Mouse (Mus musculus) bone marrow, adult 2 months (tissue): ENCODE data around the gene Olfr652. TPM values are rescaled to one million over a fixed set of nuclear protein-coding genes. Genes with fewer than 3 reads are reported as not detected.

Experiments
- H3K27ac ChIP-seq: fragments of 200-500 bp; 2 replicates; pipeline ENCODE4 v1.5.1; 2012; ENCODE audit warnings: low read depth, mild to moderate bottlenecking, control low read depth, inconsistent platforms, low read length; ENCODE audit not compliant: control insufficient read depth, poor library complexity, insufficient read depth
- H3K4me1 ChIP-seq: fragments of 200-500 bp; 2 replicates; pipeline ENCODE4 v1.6.1; 2011; ENCODE audit warnings: low read length; ENCODE audit not compliant: control insufficient read depth, insufficient read depth
- H3K4me3 ChIP-seq: fragments of 200-500 bp; replicated peaks from 2 replicates; pipeline ENCODE3; 2011; ENCODE audit warnings: mild to moderate bottlenecking, low read depth, low read length, control low read depth; ENCODE audit not compliant: control insufficient read depth
- CTCF ChIP-seq: fragments of 200-500 bp; IDR thresholded peaks from 2 replicates; pipeline ENCODE4 v1.5.1; 2011; ENCODE audit warnings: low read length, control low read depth; ENCODE audit not compliant: control insufficient read depth, insufficient read depth
- POLR2A ChIP-seq: fragments of 200-500 bp; IDR thresholded peaks from 2 replicates; pipeline ENCODE4 v1.6.1; 2011; ENCODE audit warnings: low read depth, mild to moderate bottlenecking, control low read depth, low read length, borderline replicate concordance; ENCODE audit not compliant: control insufficient read depth
- WGBS: fragments of 180-500 bp; shearing (Covaris S2); methylation state at CpG from one replicate; pipeline ENCODE4 v1.1.7; 2018; 5-methylcytosine and 5-hydroxymethylcytosine counted together
- polyA plus RNA-seq: library from polyadenylated mRNA; stranded (reverse); fragments of >200 nt; gene quantifications from 2 replicates; pipeline ENCODE4 v1.2.4, GENCODE M21; 2011; ENCODE audit warnings: low replicate concordance; ENCODE audit not compliant: missing spikeins, insufficient read depth, insufficient read length

Olfr652 gene
- polyA plus RNA-seq, 1 experiment: not detected

GRCm38 (mm10) chr7:104603173-104603572, 42.5 kb downstream of the Olfr652 start:
- 11% methylated on average over 3 of the region's 3 CpGs for WGBS
- H3K4me3 ChIP-seq: no peak overlapping the region
- no peak overlapping the region for H3K27ac ChIP-seq
- H3K4me1 ChIP-seq: no peaks in the 10 kb centered on the region
- no peak for TF ChIP-seq POLR2A
- TF ChIP-seq CTCF: peak; percentile 92

- TF ChIP-seq POLR2A (no peak), CTCF (no peak)
- no peak overlapping the region for H3K4me3 ChIP-seq
- H3K27ac ChIP-seq: no peak overlapping the region
- no peaks in the 10 kb centered on the region for H3K4me1 ChIP-seq
These were observed 44.0 kb downstream of the Olfr652 start for GRCm38 (mm10) chr7:104604727-104605126.

- no peak for TF ChIP-seq POLR2A
- no peak for TF ChIP-seq CTCF
- H3K4me3 ChIP-seq: no peak within 1 kb of the TSS
- WGBS: 75% methylated on average over 4 of the region's 4 CpGs
- H3K4me1 ChIP-seq: no peaks in the 10 kb centered on the region
- H3K27ac ChIP-seq: no peak within 1 kb of the TSS
These were observed 53.0 kb downstream of the Olfr652 start, which contains the start of gene Olfr656 for GRCm38 (mm10) chr7:104613655-104614054. TSS of gene Olfr656 (plus strand) at chr7:104613955.

Other genes with a start within 250 kb of the Olfr652 start
- 57.3 and 112 TPM in 2 replicates for gene Trim12a, start 245.4 kb upstream of the Olfr652 start, polyA plus RNA-seq
- gene Trim34b, start 231.4 kb upstream of the Olfr652 start, polyA plus RNA-seq: not detected in 2 replicates
- gene Trim12c, start 207.5 kb upstream of the Olfr652 start, polyA plus RNA-seq: 11.9 and 12.3 TPM in 2 replicates
- gene Trim30b, start 191.0 kb upstream of the Olfr652 start, polyA plus RNA-seq: 12.8 and 49.8 TPM in 2 replicates
- 1.8 TPM in 1 of 2 replicates, not detected in the other for gene Trim30c, start 160.1 kb upstream of the Olfr652 start, polyA plus RNA-seq
- gene Trim30a, start 95.7 kb upstream of the Olfr652 start, polyA plus RNA-seq: 14.0 and 21.3 TPM in 2 replicates
- gene Trim30d, start 53.1 kb upstream of the Olfr652 start, polyA plus RNA-seq: 6.9 and 10.5 TPM in 2 replicates
- gene Olfr651, start 10.8 kb upstream of the Olfr652 start, polyA plus RNA-seq: not detected in 2 replicates
- not detected in 2 replicates for gene Olfr653, start 16.4 kb downstream of the Olfr652 start, polyA plus RNA-seq
- not detected in 2 replicates for gene Olfr654, start 26.1 kb downstream of the Olfr652 start, polyA plus RNA-seq
- not detected in 2 replicates for gene Olfr655, start 40.9 kb downstream of the Olfr652 start, polyA plus RNA-seq
- gene Olfr656, start 53.1 kb downstream of the Olfr652 start, polyA plus RNA-seq: not detected in 2 replicates
- not detected in 2 replicates for gene Olfr657, start 63.9 kb downstream of the Olfr652 start, polyA plus RNA-seq
- not detected in 2 replicates for gene Olfr658, start 86.4 kb downstream of the Olfr652 start, polyA plus RNA-seq
- not detected in 2 replicates for gene Olfr659, start 105.9 kb downstream of the Olfr652 start, polyA plus RNA-seq
- gene Olfr661, start 125.6 kb downstream of the Olfr652 start, polyA plus RNA-seq: 0.42 TPM in 1 of 2 replicates, not detected in the other
- not detected in 2 replicates for gene Usp17le, start 216.6 kb downstream of the Olfr652 start, polyA plus RNA-seq